Mouse (Mus musculus) bone marrow, adult 2 months (tissue): ENCODE measurements around the gene Mpped1. TPM values are rescaled to one million over a fixed set of nuclear protein-coding genes. Genes with fewer than 3 reads are reported as not detected.

Experiments
- H3K27ac ChIP-seq: fragments of 200-500 bp; 2 replicates; pipeline ENCODE4 v1.5.1; 2012; ENCODE audit warnings: low read depth, mild to moderate bottlenecking, control low read depth, inconsistent platforms, low read length; ENCODE audit not compliant: control insufficient read depth, poor library complexity, insufficient read depth
- H3K4me1 ChIP-seq: fragments of 200-500 bp; 2 replicates; pipeline ENCODE4 v1.6.1; 2011; ENCODE audit warnings: low read length; ENCODE audit not compliant: control insufficient read depth, insufficient read depth
- H3K4me3 ChIP-seq: fragments of 200-500 bp; replicated peaks from 2 replicates; pipeline ENCODE3; 2011; ENCODE audit warnings: mild to moderate bottlenecking, low read depth, low read length, control low read depth; ENCODE audit not compliant: control insufficient read depth
- CTCF ChIP-seq: fragments of 200-500 bp; IDR thresholded peaks from 2 replicates; pipeline ENCODE4 v1.5.1; 2011; ENCODE audit warnings: low read length, control low read depth; ENCODE audit not compliant: control insufficient read depth, insufficient read depth
- POLR2A ChIP-seq: fragments of 200-500 bp; IDR thresholded peaks from 2 replicates; pipeline ENCODE4 v1.6.1; 2011; ENCODE audit warnings: low read depth, mild to moderate bottlenecking, control low read depth, low read length, borderline replicate concordance; ENCODE audit not compliant: control insufficient read depth
- WGBS: fragments of 180-500 bp; shearing (Covaris S2); methylation state at CpG from one replicate; pipeline ENCODE4 v1.1.7; 2018; 5-methylcytosine and 5-hydroxymethylcytosine counted together
- polyA plus RNA-seq: library from polyadenylated mRNA; stranded (reverse); fragments of >200 nt; gene quantifications from 2 replicates; pipeline ENCODE4 v1.2.4, GENCODE M21; 2011; ENCODE audit warnings: low replicate concordance; ENCODE audit not compliant: missing spikeins, insufficient read depth, insufficient read length

Gene Mpped1
- polyA plus RNA-seq, 1 experiment = not detected

- WGBS = 89% methylated on average over 8 of the region's 8 CpGs
- TF ChIP-seq POLR2A = no peak
- no peak for TF ChIP-seq CTCF
- H3K4me1 ChIP-seq = no peaks in the 10 kb centered on the region; the same call in 1 of the 2 replicates
- H3K4me3 ChIP-seq = no peak overlapping the region
- H3K27ac ChIP-seq = no peak overlapping the region
These were observed 104.6 kb downstream of the Mpped1 start for GRCm38 (mm10) chr15:83883821-83884220.

DNA sequence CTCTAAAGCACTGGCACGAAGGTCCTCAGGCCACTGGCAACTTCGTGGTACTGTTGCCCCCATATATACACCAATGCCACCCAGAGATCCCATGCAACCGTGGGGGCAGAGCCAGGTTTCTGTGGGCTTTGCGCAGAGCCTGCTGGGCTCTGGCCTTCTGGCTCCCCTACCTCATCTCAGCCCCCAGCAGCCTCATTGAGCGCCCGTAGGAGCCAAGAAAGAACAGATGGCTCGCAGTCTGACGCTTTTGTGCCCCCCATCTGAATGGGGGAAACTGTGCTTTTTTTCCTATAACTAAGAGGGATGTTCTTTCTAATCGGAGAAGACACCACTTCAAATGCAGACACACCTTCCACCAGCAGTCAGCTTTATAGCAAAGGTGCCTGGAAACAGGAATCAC lies 105.0 kb downstream of the Mpped1 start:
- TF ChIP-seq CTCF = no peak
- TF ChIP-seq POLR2A = no peak
- 78% methylated on average over 9 of the region's 9 CpGs for WGBS
- Histone ChIP-seq H3K4me3 (no peak overlapping the region), H3K4me1 (no peaks in the 10 kb centered on the region; the same call in 1 of the 2 replicates), H3K27ac (no peak overlapping the region)

DNA sequence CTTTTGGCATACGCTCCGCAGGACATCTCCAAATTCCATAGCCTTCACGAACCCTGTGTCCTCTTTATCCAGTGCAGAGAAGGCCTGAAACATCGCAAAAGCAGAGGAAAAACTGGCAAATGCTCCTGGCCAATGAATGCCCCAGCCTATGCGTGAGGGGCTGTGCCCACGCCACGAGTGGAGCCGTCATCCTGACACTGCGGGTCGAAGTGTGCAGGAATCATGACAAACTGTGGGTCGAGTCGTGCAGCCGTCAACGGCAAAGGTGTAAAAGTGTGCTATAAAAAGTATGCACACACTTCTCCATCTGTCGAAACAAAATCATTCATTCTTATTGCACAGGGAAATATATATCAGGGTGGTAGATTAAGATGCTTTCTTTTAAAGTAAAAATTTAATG lies 113.6 kb downstream of the Mpped1 start:
- WGBS = 86% methylated on average over 15 of the region's 15 CpGs
- H3K4me1 ChIP-seq = no peaks in the 10 kb centered on the region

DNA sequence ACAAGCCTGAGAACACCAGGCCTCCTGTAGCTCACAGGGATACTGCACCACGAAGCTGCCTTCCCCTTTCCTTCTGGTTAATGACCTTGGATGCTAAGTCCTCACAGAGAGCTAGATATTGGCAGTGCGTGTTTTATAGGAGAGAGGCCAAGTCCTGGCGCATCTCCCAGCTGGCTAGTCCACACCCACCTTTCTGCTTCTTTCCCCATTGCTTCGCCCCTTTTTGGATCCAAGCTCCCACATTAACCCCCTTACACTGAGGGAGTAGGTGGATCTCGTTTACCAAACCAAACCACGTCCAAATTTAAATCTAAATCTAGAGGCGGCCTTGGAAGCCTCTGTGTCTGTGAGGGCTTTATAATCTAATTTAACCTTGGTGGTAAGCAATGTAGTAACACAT lies 115.0 kb downstream of the Mpped1 start:
- Histone ChIP-seq H3K4me3 (no peak overlapping the region), H3K4me1 (no peaks in the 10 kb centered on the region), H3K27ac (no peak overlapping the region)
- TF ChIP-seq POLR2A = no peak
- TF ChIP-seq CTCF = no peak
- 65% methylated on average over 7 of the region's 7 CpGs for WGBS

More for the DNA sequence above, 113.6 kb downstream of the Mpped1 start:
- Histone ChIP-seq H3K27ac (no peak overlapping the region), H3K4me3 (no peak overlapping the region)
- no peak for TF ChIP-seq CTCF
- TF ChIP-seq POLR2A = no peak

- Histone ChIP-seq H3K27ac (no peak overlapping the region), H3K4me1 (no peaks in the 10 kb centered on the region), H3K4me3 (no peak overlapping the region)
- WGBS = 38% methylated on average over 9 of the region's 9 CpGs
- TF ChIP-seq CTCF (no peak), POLR2A (no peak)
These were observed 116.7 kb downstream of the Mpped1 start for GRCm38 (mm10) chr15:83896011-83896410.

DNA sequence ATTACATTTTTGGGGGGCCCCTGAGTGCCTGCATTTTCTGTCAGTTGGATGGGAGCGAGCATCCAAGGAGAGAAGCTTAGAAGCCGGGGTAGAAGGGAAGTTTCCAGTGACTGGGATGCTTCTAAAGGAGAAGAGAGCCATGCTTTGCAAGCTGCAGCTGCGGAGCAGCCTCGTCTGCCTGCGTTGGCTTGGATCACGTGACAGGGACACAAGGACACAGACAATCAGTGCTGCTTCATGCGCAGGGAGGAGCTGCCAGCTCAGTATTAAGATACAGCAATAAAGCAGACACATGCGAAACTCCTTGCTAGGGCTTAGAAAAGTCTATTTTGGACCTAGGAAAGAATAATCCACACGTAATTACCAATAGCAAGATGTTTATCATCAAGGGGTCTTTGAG lies 118.0 kb downstream of the Mpped1 start:
- no peak overlapping the region for H3K4me3 ChIP-seq
- H3K27ac ChIP-seq = no peak overlapping the region
- H3K4me1 ChIP-seq = no peaks in the 10 kb centered on the region
- WGBS = 63% methylated on average over 9 of the region's 9 CpGs
- TF ChIP-seq POLR2A (no peak), CTCF (no peak)

GRCm38 (mm10) chr15:83906472-83906871 lies 127.2 kb downstream of the Mpped1 start:
- no peak overlapping the region for H3K27ac ChIP-seq
- no peaks in the 10 kb centered on the region for H3K4me1 ChIP-seq
- H3K4me3 ChIP-seq = no peak overlapping the region
- TF ChIP-seq POLR2A (no peak), CTCF (no peak)
- WGBS = 74% methylated on average over 13 of the region's 13 CpGs

Other genes with a start within 250 kb of the Mpped1 start
- 80.1 and 97.0 TPM in 2 replicates for gene Tspo, start 215.9 kb upstream of the Mpped1 start, polyA plus RNA-seq
- 5.4 and 11.0 TPM in 2 replicates for gene Mcat, start 215.7 kb upstream of the Mpped1 start, polyA plus RNA-seq
- gene Ttll12, start 184.3 kb upstream of the Mpped1 start, polyA plus RNA-seq = 18.6 and 19.8 TPM in 2 replicates
- 0.45 TPM in 1 of 2 replicates, not detected in the other for gene Scube1, start 54.4 kb upstream of the Mpped1 start, polyA plus RNA-seq